Mouse (Mus musculus): Measurements from ENCODE around the gene Tnfrsf1b.

Gene Tnfrsf1b

GRCm38 (mm10) chr4:145217837-145218236, 28.8 kb downstream of the Tnfrsf1b start:
- DNase-seq, result no peak

- no peak for DNase-seq
Measured at GRCm38 (mm10) chr4:145217046-145217445, 29.6 kb downstream of the Tnfrsf1b start.

GRCm38 (mm10) chr4:145215396-145215795, 31.3 kb downstream of the Tnfrsf1b start:
- peak; percentile 35 for DNase-seq

- no peak for DNase-seq
Measured at GRCm38 (mm10) chr4:145214786-145215174, 31.9 kb downstream of the Tnfrsf1b start.

- peak; percentile 83 for DNase-seq
Measured at GRCm38 (mm10) chr4:145213999-145214785, 32.5 kb downstream of the Tnfrsf1b start.

GRCm38 (mm10) chr4:145211076-145211475, 35.6 kb downstream of the Tnfrsf1b start:
- DNase-seq, result no peak

GRCm38 (mm10) chr4:145210564-145210963, 36.1 kb downstream of the Tnfrsf1b start:
- no peak for DNase-seq

- no peak for DNase-seq
Measured at GRCm38 (mm10) chr4:145209690-145210088, 37.0 kb downstream of the Tnfrsf1b start.

GRCm38 (mm10) chr4:145209076-145209689, 37.5 kb downstream of the Tnfrsf1b start:
- DNase-seq, result no peak

GRCm38 (mm10) chr4:145207718-145208371, 38.8 kb downstream of the Tnfrsf1b start:
- DNase-seq, result no peak

GRCm38 (mm10) chr4:145204779-145205178, 41.9 kb downstream of the Tnfrsf1b start:
- DNase-seq, result no peak

- DNase-seq, result no peak
Measured at GRCm38 (mm10) chr4:145203305-145203704, 43.4 kb downstream of the Tnfrsf1b start.

GRCm38 (mm10) chr4:145201424-145201823, 45.2 kb downstream of the Tnfrsf1b start:
- DNase-seq, result no peak

GRCm38 (mm10) chr4:145199982-145200699, 46.5 kb downstream of the Tnfrsf1b start:
- no peak for DNase-seq

- no peak for DNase-seq
Measured at GRCm38 (mm10) chr4:145196586-145196985, 50.1 kb downstream of the Tnfrsf1b start.

- DNase-seq, result no peak
Measured at GRCm38 (mm10) chr4:145195172-145195571, 51.5 kb downstream of the Tnfrsf1b start.

GRCm38 (mm10) chr4:145194559-145195162, 52.0 kb downstream of the Tnfrsf1b start, which contains the start of gene Vps13d:
TSS of gene Vps13d (minus strand) at chr4:145195005.
- peak; percentile 84 for DNase-seq

GRCm38 (mm10) chr4:145193991-145194511, 52.6 kb downstream of the Tnfrsf1b start:
- DNase-seq, result peak; percentile 76

GRCm38 (mm10) chr4:145193406-145193805, 53.3 kb downstream of the Tnfrsf1b start:
- DNase-seq, result no peak

GRCm38 (mm10) chr4:145192686-145193085, 54.0 kb downstream of the Tnfrsf1b start:
- DNase-seq, result peak; percentile 70

- DNase-seq, result no peak
Measured at GRCm38 (mm10) chr4:145188561-145188960, 58.1 kb downstream of the Tnfrsf1b start.

- no peak for DNase-seq
Measured at GRCm38 (mm10) chr4:145187619-145188018, 59.1 kb downstream of the Tnfrsf1b start.

All from kidney, adult 11 months (tissue).